In genomic region chr4:57140200-57140799, GRCm38 (mm10) we compare ENCODE assay signal across 14 mouse cellular contexts. TPM values are rescaled to one million over a fixed set of nuclear protein-coding genes. Genes with fewer than 3 reads are reported as not detected.
DNase-seq lines count a peak whose midpoint lies in the region; ATAC-seq and TF ChIP-seq lines count a peak whose summit lies in the region.
"Had no signal": no experiment of that assay in that cellular context is flagged by ENCODE, and none has a peak within 500 bp of the region (broad histone marks: within the 10 kb centered on the region; RNA-seq: fewer than 3 reads in every experiment).

No protein-coding gene starts in this region.

- TF ChIP-seq CTCF in liver, postnatal 0 days (IDR thresholded peaks at IDR 0.05; ENCODE audit: low read depth) = no peak
- TF ChIP-seq CTCF in intestine, postnatal 0 days (IDR thresholded peaks at IDR 0.05; ENCODE audit: low read depth) = no peak

- 60% methylated on average over 4 of the region's 4 CpGs for WGBS in liver, postnatal 0 days (ENCODE audit: insufficient replicate concordance)
- 72% methylated on average over 4 of the region's 4 CpGs for WGBS in liver, embryonic 11.5 days
- 31% methylated on average over 4 of the region's 4 CpGs for WGBS in intestine, postnatal 0 days
- 50% methylated on average over 4 of the region's 4 CpGs for WGBS in stomach, embryonic 16.5 days

- intact Hi-C loops in gastrocnemius, postnatal 36 days (cut with DNase I) = loop anchor here (5.0 kb wide), 1 partner anchor 123 kb away; no protein-coding TSS in a partner anchor

- no peaks in the 10 kb centered on the region for H3K9me3 ChIP-seq in liver, postnatal 0 days (ENCODE audit: low read length)
- no peaks in the 10 kb centered on the region for H3K9me3 ChIP-seq in liver, embryonic 11.5 days (ENCODE audit: control insufficient read depth, low read length)
- H3K9me3 ChIP-seq in intestine, postnatal 0 days (ENCODE audit: control insufficient read depth) = no peaks in the 10 kb centered on the region
- H3K9me3 ChIP-seq in stomach, embryonic 16.5 days (replicated peaks; ENCODE audit: control insufficient read depth, low read length) = no peaks in the 10 kb centered on the region
- H3K9me3 ChIP-seq: embryonic facial prominence, embryonic 13.5 days; forebrain, embryonic 12.5 days; limb, embryonic 15.5 days had no signal

- peaks cover 25% of the 10 kb centered on the region for H3K27me3 ChIP-seq in liver, postnatal 0 days (ENCODE audit: insufficient read depth, low read length)
- peaks cover 51% of the 10 kb centered on the region for H3K27me3 ChIP-seq in liver, embryonic 11.5 days (replicated peaks; ENCODE audit: control insufficient read depth, insufficient read depth, low read length)
- H3K27me3 ChIP-seq in intestine, postnatal 0 days (replicated peaks; ENCODE audit: control insufficient read depth, insufficient read depth, low read length) = no peaks in the 10 kb centered on the region
- peaks cover 17% of the 10 kb centered on the region; the same call in 1 of the 2 replicates for H3K27me3 ChIP-seq in stomach, embryonic 16.5 days (ENCODE audit: control insufficient read depth, insufficient read depth, low read length)

- TF ChIP-seq EP300 in liver, postnatal 0 days (IDR thresholded peaks at IDR 0.05; ENCODE audit: low read depth) = no peak

- no peak overlapping the region for H3K4me3 ChIP-seq in liver, postnatal 0 days (ENCODE audit: low read depth, low read length)
- H3K4me3 ChIP-seq in liver, embryonic 11.5 days (ENCODE audit: low read depth, low read length) = no peak overlapping the region
- no peak overlapping the region for H3K4me3 ChIP-seq in intestine, postnatal 0 days (ENCODE audit: low read depth, low read length)
- H3K4me3 ChIP-seq in stomach, embryonic 16.5 days (replicated peaks; ENCODE audit: low read length) = no peak overlapping the region
- H3K4me3 ChIP-seq: forebrain, embryonic 12.5 days had no signal

- no peak overlapping the region for H3K4me2 ChIP-seq in liver, postnatal 0 days (ENCODE audit: low read depth, low read length)
- no peak overlapping the region for H3K4me2 ChIP-seq in liver, embryonic 11.5 days
- H3K4me2 ChIP-seq in intestine, postnatal 0 days (replicated peaks; ENCODE audit: low read depth) = peak overlapping the region; percentile 93
- H3K4me2 ChIP-seq in stomach, embryonic 16.5 days (ENCODE audit: low read depth, low read length) = no peak overlapping the region
- H3K4me2 ChIP-seq: heart, embryonic 11.5 days had no signal

- no peak for ATAC-seq in liver, postnatal 0 days
- ATAC-seq in liver, embryonic 11.5 days (replicated peaks; ENCODE audit: low FRiP score) = no peak
- peak; percentile 46 for ATAC-seq in intestine, postnatal 0 days
- no peak for ATAC-seq in stomach, embryonic 16.5 days (ENCODE audit: insufficient read depth, low FRiP score)

- no peak overlapping the region for H3K9ac ChIP-seq in liver, postnatal 0 days (replicated peaks)
- H3K9ac ChIP-seq in liver, embryonic 11.5 days (ENCODE audit: low read depth, low read length) = no peak overlapping the region
- no peak overlapping the region for H3K9ac ChIP-seq in intestine, postnatal 0 days (ENCODE audit: low read depth, low read length)
- H3K9ac ChIP-seq in stomach, embryonic 16.5 days (ENCODE audit: low read length) = no peak overlapping the region
- H3K9ac ChIP-seq: forebrain, embryonic 12.5 days; limb, embryonic 15.5 days had no signal

- peaks cover 13% of the 10 kb centered on the region for H3K4me1 ChIP-seq in liver, postnatal 0 days (ENCODE audit: insufficient read depth)
- peaks cover 3% of the 10 kb centered on the region; the same call in 1 of the 2 replicates for H3K4me1 ChIP-seq in liver, embryonic 11.5 days (replicated peaks; ENCODE audit: control insufficient read depth, insufficient read depth, low read length)
- H3K4me1 ChIP-seq in intestine, postnatal 0 days (replicated peaks; ENCODE audit: control insufficient read depth, insufficient read depth, low read length) = peaks cover 4% of the 10 kb centered on the region; the same call in 1 of the 2 replicates
- H3K4me1 ChIP-seq in stomach, embryonic 16.5 days (ENCODE audit: control insufficient read depth, insufficient read depth, low read length) = peaks cover 19% of the 10 kb centered on the region

- peak; percentile 63 for DNase-seq in cerebellum, adult 9-10 months
- DNase-seq in cerebellum, adult 11 months = no peak
- no peak for DNase-seq in liver, postnatal 0 days
- DNase-seq in liver, embryonic 11.5 days (ENCODE audit: low spot score) = no peak
- no peak for DNase-seq in thymus, postnatal 14 days
- no peak for DNase-seq in gastrocnemius, postnatal 36 days
- DNase-seq: gastrocnemius, postnatal 10 days; right cerebral cortex, postnatal 4 days had no signal

- no peaks in the 10 kb centered on the region for H3K36me3 ChIP-seq in liver, postnatal 0 days (replicated peaks; ENCODE audit: insufficient read depth, low read length)
- no peaks in the 10 kb centered on the region for H3K36me3 ChIP-seq in liver, embryonic 11.5 days (ENCODE audit: control insufficient read depth, insufficient read depth, low read length)
- H3K36me3 ChIP-seq in intestine, postnatal 0 days (ENCODE audit: control insufficient read depth, insufficient read depth) = no peaks in the 10 kb centered on the region
- H3K36me3 ChIP-seq in stomach, embryonic 16.5 days (ENCODE audit: control insufficient read depth, insufficient read depth, low read length) = no peaks in the 10 kb centered on the region
- H3K36me3 ChIP-seq: embryonic facial prominence, embryonic 13.5 days; forebrain, embryonic 12.5 days; limb, embryonic 15.5 days had no signal

- H3K27ac ChIP-seq in liver, postnatal 0 days (ENCODE audit: low read depth) = 0 out of 2 replicates have a peak overlapping the region, but pooled peaks have one; percentile 4
- no peak overlapping the region for H3K27ac ChIP-seq in liver, embryonic 11.5 days (ENCODE audit: low read depth, low read length)
- peak overlapping the region; percentile 93 for H3K27ac ChIP-seq in intestine, postnatal 0 days (ENCODE audit: low read depth, low read length)
- H3K27ac ChIP-seq in stomach, embryonic 16.5 days (ENCODE audit: low read length) = peak overlapping the region; percentile 50
- H3K27ac ChIP-seq: embryonic facial prominence, embryonic 13.5 days; forebrain, embryonic 12.5 days had no signal

RNA-seq across cellular contexts. Expression of gene Epb41l4b, which starts 2.9 kb away (rescaled TPM):
- polyA plus RNA-seq in liver, postnatal 0 days (2015; fragmentation: Nextera tagmentation; extraction: Ambion mirVana) = 6.7 and 8.4 TPM in 2 replicates
- 2.1 and 2.3 TPM in 2 replicates for polyA plus RNA-seq in liver, embryonic 11.5 days (2014; fragmentation: Nextera tagmentation; extraction: Ambion mirVana)
- polyA plus RNA-seq in intestine, postnatal 0 days (2015; fragmentation: Nextera tagmentation; extraction: Ambion mirVana) = 47.7 and 47.8 TPM in 2 replicates
- polyA plus RNA-seq in stomach, embryonic 16.5 days (2015; fragmentation: Nextera tagmentation; extraction: Ambion mirVana) = 7.5 and 11.6 TPM in 2 replicates
- total RNA-seq in gastrocnemius, postnatal 36 days (2021) = 1 to 10 TPM; 1.9 to 2.2 TPM
